Mouse (Mus musculus) megakaryocyte-erythroid progenitor cell, adult 5 weeks (primary cell): ENCODE measurements around the gene Gm826. TPM values are rescaled to one million over a fixed set of nuclear protein-coding genes. Genes with fewer than 3 reads are reported as not detected.

ENCODE experiments used
- polyA plus RNA-seq: library from polyadenylated mRNA; stranded (reverse); fragments of >175 nt; gene quantifications from 2 replicates; pipeline ENCODE4 v1.2.3, GENCODE M21; 2012

Gene Gm826
- polyA plus RNA-seq = not detected in 2 replicates

DNA sequence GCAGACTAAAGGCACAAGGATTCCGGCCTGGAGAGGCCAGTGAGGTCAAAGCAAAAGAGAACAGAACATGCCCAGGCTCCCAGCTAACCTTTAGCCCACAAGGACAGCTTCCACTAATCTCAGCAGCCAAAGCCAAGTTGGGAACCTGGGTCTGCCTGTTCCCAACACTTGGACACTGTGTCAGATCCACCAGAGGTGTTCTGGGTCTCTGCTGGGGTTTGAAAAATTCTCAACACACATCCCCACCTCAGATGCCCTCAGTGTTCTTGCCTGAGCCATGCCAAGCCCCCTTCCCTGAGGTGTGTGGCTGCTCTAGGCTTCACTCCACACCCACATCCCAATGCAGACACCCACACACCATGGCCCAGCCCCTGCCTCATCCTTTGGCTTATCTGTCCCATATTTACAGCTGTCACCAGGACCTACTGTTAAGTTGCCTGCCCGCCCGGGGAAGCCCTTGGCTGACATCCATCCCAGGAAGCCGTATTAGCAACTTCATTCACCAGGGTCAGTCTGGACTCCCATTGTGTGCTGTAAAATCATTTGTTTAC, at the start of gene Gm826:
Gm826 (minus strand) TSS at position 52 of the 551 bp plus-strand sequence.

DNA sequence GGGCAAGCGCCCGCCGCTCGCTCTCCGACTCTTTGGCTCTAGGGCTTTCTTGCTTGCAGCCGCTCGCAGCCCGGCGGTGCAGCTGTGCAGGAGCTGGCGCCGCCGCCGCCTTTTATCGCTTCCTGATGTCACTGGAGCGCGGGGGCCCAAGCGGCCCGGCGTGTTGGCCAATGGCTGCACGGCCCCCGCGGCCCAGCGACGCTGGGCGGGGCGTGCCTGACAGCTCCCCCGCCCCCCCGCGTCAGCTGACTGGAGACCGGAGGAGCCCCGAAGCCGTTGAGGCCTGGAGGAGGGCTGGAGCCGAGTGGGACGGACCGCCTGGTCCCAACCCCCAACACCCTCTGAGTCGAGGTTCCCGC, 33.0 kb upstream of the Gm826 start, which contains the start of gene Mafb:
Mafb (minus strand) TSS at position 86 of the 359 bp plus-strand sequence.

Other genes starting within 250 kb of the Gm826 start
- gene Mafb, start 32.9 kb upstream of the Gm826 start, polyA plus RNA-seq = 3.3 and 3.7 TPM in 2 replicates